Mouse (Mus musculus) forebrain, embryonic 16.5 days (tissue): ENCODE data around the gene Tmem189. TPM values are rescaled to one million over a fixed set of nuclear protein-coding genes. Genes with fewer than 3 reads are reported as not detected.

Experiments used
- ATAC-seq: fragments of 200-750 bp; cut with Nextera tagmentation; 2 replicates; pipeline ENCODE4 v1.8.0; 2017; ENCODE audit warnings: mild to moderate bottlenecking, moderate library complexity
- H3K27ac ChIP-seq: fragments of 300-500 bp; sonication (generic); 2 replicates; pipeline ENCODE4 v1.5.1; 2014; ENCODE audit warnings: low read length, control low read depth
- H3K27me3 ChIP-seq: fragments of 300-500 bp; sonication (generic); replicated peaks from 2 replicates; pipeline ENCODE4 v1.6.1; 2014; ENCODE audit warnings: low read length; ENCODE audit not compliant: control insufficient read depth, insufficient read depth
- H3K36me3 ChIP-seq: fragments of 300-500 bp; sonication (generic); 2 replicates; pipeline ENCODE4 v1.6.1; 2014; ENCODE audit not compliant: control insufficient read depth, insufficient read depth
- H3K4me1 ChIP-seq: fragments of 300-500 bp; sonication (generic); replicated peaks from 2 replicates; pipeline ENCODE4 v1.6.1; 2014; ENCODE audit warnings: low read length; ENCODE audit not compliant: control insufficient read depth, insufficient read depth
- H3K4me2 ChIP-seq: fragments of 300-500 bp; sonication (generic); 2 replicates; pipeline ENCODE4 v1.6.1; 2014; ENCODE audit warnings: mild to moderate bottlenecking, low read length, control low read depth
- H3K4me3 ChIP-seq: fragments of 300-500 bp; sonication (generic); replicated peaks from 2 replicates; pipeline ENCODE4 v1.5.1; 2014; ENCODE audit warnings: mild to moderate bottlenecking, low read length, control low read depth
- H3K9ac ChIP-seq: fragments of 300-500 bp; sonication (generic); replicated peaks from 2 replicates; pipeline ENCODE4 v1.6.1; 2014; ENCODE audit warnings: low read depth, low read length, control low read depth
- H3K9me3 ChIP-seq: fragments of 300-500 bp; sonication (generic); 2 replicates; pipeline ENCODE4 v1.6.1; 2016; ENCODE audit warnings: low read length; ENCODE audit not compliant: control insufficient read depth
- WGBS: fragments of 180-500 bp; shearing (Covaris S2); extraction: QIAGEN DNeasy Blood & Tissue Kit; methylation state at CpG from one replicate; pipeline ENCODE4 v1.1.7; 2014; 5-methylcytosine and 5-hydroxymethylcytosine counted together
- polyA plus RNA-seq: library from polyadenylated mRNA; unstranded; fragments of >200 nt; fragmentation: Nextera tagmentation; extraction: Ambion mirVana; gene quantifications from 2 replicates; pipeline ENCODE4 v1.2.1, GENCODE M21; 2015

Tmem189 gene
- polyA plus RNA-seq, 1 experiment from 2014 or later: 30.2 TPM

DNA sequence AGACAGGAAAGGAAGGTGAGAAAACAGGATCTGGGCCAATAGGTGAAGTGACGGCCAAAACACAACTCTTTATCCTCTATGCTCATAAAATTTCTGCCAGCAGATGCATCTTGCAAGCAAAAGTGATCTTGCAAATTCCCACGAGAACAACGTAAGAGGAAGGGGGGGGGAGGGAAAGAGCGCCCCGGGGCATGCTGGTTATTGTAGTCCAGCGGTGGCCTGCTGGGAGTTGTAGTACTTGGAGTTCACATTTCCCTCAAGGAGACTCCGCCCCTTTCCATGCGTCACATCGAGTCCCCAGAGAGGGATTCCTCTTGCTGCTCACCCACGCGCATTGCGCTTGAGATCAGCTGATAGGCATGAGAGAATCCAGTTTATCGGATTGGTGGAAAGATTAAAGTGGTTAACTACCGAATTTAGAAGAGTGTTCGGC lies 55.3 kb downstream of the Tmem189 start:
- Histone ChIP-seq H3K4me1 (peaks cover 30% of the 10 kb centered on the region), H3K4me3 (peak overlapping the region; percentile 36), H3K27ac (peak overlapping the region; percentile 73), H3K36me3 (no peaks in the 10 kb centered on the region), H3K27me3 (no peaks in the 10 kb centered on the region), H3K4me2 (peak overlapping the region; percentile 66), H3K9me3 (no peaks in the 10 kb centered on the region), H3K9ac (peak overlapping the region; percentile 50)
- under 1% methylated on average over 15 of the region's 15 CpGs for WGBS
- ATAC-seq: peak; percentile 87

- no peak overlapping the region for H3K4me3 ChIP-seq
- 91% methylated on average over 6 of the region's 6 CpGs for WGBS
- H3K9ac ChIP-seq: no peak overlapping the region
- no peaks in the 10 kb centered on the region for H3K9me3 ChIP-seq
- H3K4me2 ChIP-seq: no peak overlapping the region
- no peaks in the 10 kb centered on the region for H3K36me3 ChIP-seq
- H3K4me1 ChIP-seq: peaks cover 39% of the 10 kb centered on the region
- no peak for ATAC-seq
- no peaks in the 10 kb centered on the region for H3K27me3 ChIP-seq
- no peak overlapping the region for H3K27ac ChIP-seq
Observed at GRCm38 (mm10) chr2:167633537-167633872, 56.1 kb downstream of the Tmem189 start.

DNA sequence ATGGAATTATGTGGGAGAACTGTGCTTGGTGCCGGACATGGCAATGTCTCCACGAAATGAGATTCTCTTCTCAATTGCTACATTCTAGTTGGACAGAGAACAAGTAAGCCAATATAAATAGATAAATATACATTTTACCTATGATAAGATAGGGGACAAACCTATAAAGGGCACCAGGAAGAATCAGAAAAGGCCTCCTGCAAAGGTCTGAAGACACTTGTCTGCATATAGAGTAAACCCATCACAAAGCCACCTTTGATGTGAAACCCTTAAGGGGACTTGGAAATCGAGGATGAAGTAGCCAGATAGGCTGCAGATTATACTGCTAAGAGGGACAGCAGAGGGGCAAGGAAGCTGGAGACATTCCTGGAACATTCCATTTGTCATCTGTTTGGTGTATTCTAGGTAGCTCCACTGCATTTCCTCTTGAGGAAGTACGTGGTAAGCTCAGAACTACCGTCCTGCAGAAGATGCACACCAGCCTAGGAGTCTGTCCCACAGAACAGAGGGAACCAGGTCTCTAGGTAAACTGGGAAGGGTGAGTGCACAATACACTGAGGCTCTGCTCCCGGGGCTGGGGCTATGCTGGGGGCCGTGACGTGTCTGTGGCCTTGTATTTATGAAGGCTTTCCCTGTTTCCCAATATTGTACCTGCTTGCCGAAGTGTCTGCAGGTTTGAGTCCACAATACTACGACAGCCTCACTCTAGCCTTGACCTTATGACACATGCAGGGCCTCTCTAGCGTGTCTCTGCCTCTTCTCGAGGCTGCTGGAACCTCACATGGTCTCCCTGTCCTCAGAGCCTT lies 56.7 kb downstream of the Tmem189 start:
- no peak for ATAC-seq
- Histone ChIP-seq H3K9ac (no peak overlapping the region), H3K9me3 (no peaks in the 10 kb centered on the region), H3K27ac (peak overlapping the region; percentile 69; the same call in 1 of the 2 replicates), H3K4me2 (peak overlapping the region; percentile 54), H3K36me3 (no peaks in the 10 kb centered on the region), H3K4me3 (no peak overlapping the region; the same call in 1 of the 2 replicates), H3K27me3 (no peaks in the 10 kb centered on the region), H3K4me1 (peaks cover 40% of the 10 kb centered on the region)
- 81% methylated on average over 12 of the region's 12 CpGs for WGBS

GRCm38 (mm10) chr2:167631591-167632448 lies 57.8 kb downstream of the Tmem189 start, which contains the start of gene Ube2v1:
Gene Ube2v1, minus strand, starts transcription at chr2:167632095.
- Histone ChIP-seq H3K9me3 (no peaks in the 10 kb centered on the region), H3K4me1 (peaks cover 40% of the 10 kb centered on the region), H3K9ac (peak within 1 kb of the TSS; percentile 92)

GRCm38 (mm10) chr2:167631181-167631590 lies 58.4 kb downstream of the Tmem189 start:
- Histone ChIP-seq H3K27ac (peak overlapping the region; percentile 81), H3K9me3 (no peaks in the 10 kb centered on the region), H3K9ac (peak overlapping the region; percentile 92), H3K4me2 (peak overlapping the region; percentile 91), H3K4me3 (peak overlapping the region; percentile 85), H3K27me3 (no peaks in the 10 kb centered on the region), H3K36me3 (no peaks in the 10 kb centered on the region), H3K4me1 (peaks cover 40% of the 10 kb centered on the region)
- 0% methylated on average over 29 of the region's 31 CpGs for WGBS
- peak; percentile 15 for ATAC-seq

More at GRCm38 (mm10) chr2:167631591-167632448, 57.8 kb downstream of the Tmem189 start, which contains the start of gene Ube2v1:
- Histone ChIP-seq H3K27ac (peak within 1 kb of the TSS; percentile 81), H3K27me3 (no peaks in the 10 kb centered on the region), H3K36me3 (no peaks in the 10 kb centered on the region), H3K4me2 (peak within 1 kb of the TSS; percentile 91), H3K4me3 (peak within 1 kb of the TSS; percentile 85)
- peak; percentile 77 for ATAC-seq
- WGBS: under 1% methylated on average over 74 of the region's 87 CpGs

- Histone ChIP-seq H3K9me3 (no peaks in the 10 kb centered on the region), H3K27me3 (no peaks in the 10 kb centered on the region), H3K4me2 (peak overlapping the region; percentile 91), H3K9ac (peak overlapping the region; percentile 92), H3K36me3 (no peaks in the 10 kb centered on the region), H3K4me1 (peaks cover 44% of the 10 kb centered on the region), H3K4me3 (peak overlapping the region; percentile 85), H3K27ac (no peak overlapping the region)
- ATAC-seq: no peak
- WGBS: 81% methylated on average over 5 of the region's 5 CpGs
Observed at GRCm38 (mm10) chr2:167630421-167630820, 59.2 kb downstream of the Tmem189 start.

DNA sequence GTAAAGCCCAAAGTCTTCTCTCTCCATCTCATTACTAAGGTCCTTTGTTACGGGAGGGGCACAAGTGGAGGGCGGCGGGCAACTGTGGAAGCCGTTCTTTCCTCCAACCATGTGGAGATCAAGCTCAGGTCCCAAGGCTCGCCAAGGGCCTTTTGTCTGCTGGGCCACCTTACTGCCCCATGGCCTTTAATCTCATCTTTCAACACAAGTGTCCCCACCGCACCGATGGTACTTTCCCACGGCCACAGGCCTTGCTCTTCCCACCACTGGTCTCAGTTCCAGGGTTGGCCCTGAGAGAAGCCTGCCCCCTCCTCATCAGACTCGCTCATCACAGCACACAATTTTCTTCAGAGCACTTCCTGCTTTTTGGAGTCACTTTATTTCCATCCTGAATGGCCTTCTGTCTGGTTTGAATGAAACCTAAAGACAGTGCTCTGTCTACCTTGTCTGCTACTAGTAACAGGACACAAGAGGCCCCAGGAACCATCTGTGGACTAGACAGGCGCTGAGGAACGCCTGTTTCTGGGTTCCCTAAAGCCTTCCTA lies 59.9 kb downstream of the Tmem189 start:
- H3K9ac ChIP-seq: no peak overlapping the region
- H3K27me3 ChIP-seq: no peaks in the 10 kb centered on the region
- WGBS: 72% methylated on average over 11 of the region's 11 CpGs
- no peaks in the 10 kb centered on the region for H3K9me3 ChIP-seq
- no peak overlapping the region for H3K4me2 ChIP-seq
- H3K27ac ChIP-seq: no peak overlapping the region
- peaks cover 45% of the 10 kb centered on the region for H3K4me1 ChIP-seq
- ATAC-seq: no peak
- H3K36me3 ChIP-seq: no peaks in the 10 kb centered on the region
- H3K4me3 ChIP-seq: no peak overlapping the region

- no peak for ATAC-seq
- Histone ChIP-seq H3K27me3 (no peaks in the 10 kb centered on the region), H3K36me3 (no peaks in the 10 kb centered on the region), H3K4me3 (no peak overlapping the region), H3K9me3 (no peaks in the 10 kb centered on the region), H3K9ac (no peak overlapping the region), H3K4me2 (no peak overlapping the region), H3K4me1 (peaks cover 41% of the 10 kb centered on the region), H3K27ac (no peak overlapping the region)
- 38% methylated on average over 4 of the region's 4 CpGs for WGBS
Observed at GRCm38 (mm10) chr2:167628872-167629271, 60.8 kb downstream of the Tmem189 start.

DNA sequence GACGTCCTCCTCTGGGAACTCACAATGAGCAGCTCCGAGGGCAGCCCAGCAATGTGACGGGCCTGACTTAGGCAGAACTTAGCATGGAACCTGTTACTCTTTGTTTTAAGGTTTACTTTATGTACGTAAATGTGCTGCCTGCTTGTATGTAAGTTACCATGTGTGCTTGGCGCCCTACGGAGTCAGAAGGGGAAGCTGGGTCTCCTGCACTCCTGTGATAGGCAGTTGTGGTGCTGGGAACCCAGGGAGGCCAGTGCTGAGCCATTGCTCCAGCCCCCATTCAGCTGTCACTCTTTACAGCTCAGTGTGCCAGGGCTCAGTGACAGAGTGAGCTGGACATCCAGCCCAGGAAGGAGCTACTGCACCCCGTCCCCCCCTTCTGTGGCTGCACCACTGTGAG lies 62.6 kb downstream of the Tmem189 start:
- H3K4me3 ChIP-seq: no peak overlapping the region
- ATAC-seq: no peak
- H3K9ac ChIP-seq: no peak overlapping the region
- H3K27me3 ChIP-seq: no peaks in the 10 kb centered on the region
- no peaks in the 10 kb centered on the region for H3K36me3 ChIP-seq
- WGBS: 84% methylated on average over 7 of the region's 7 CpGs
- no peaks in the 10 kb centered on the region for H3K9me3 ChIP-seq
- H3K27ac ChIP-seq: no peak overlapping the region
- H3K4me1 ChIP-seq: peaks cover 32% of the 10 kb centered on the region
- no peak overlapping the region for H3K4me2 ChIP-seq
